Mouse (Mus musculus) common myeloid progenitor, adult 5-6 weeks (primary cell): Measurements from ENCODE around the gene Rgmb. TPM values are rescaled to one million over a fixed set of nuclear protein-coding genes. Genes with fewer than 3 reads are reported as not detected.

Experiments used
- ATAC-seq: replicated peaks from 2 replicates; pipeline ENCODE4 v1.8.0; 2016; ENCODE audit warnings: low read depth, mild to moderate bottlenecking, moderate TSS enrichment, inconsistent platforms; ENCODE audit not compliant: poor library complexity, severe bottlenecking
- total RNA-seq: library from RNA; stranded (forward); fragments of 200-1000, 187-1606 nt; gene quantifications from 2 replicates; pipeline ENCODE4 v1.2.3, GENCODE M21; 2017

Gene Rgmb
- total RNA-seq, 1 experiment from 2014 or later = not detected

DNA sequence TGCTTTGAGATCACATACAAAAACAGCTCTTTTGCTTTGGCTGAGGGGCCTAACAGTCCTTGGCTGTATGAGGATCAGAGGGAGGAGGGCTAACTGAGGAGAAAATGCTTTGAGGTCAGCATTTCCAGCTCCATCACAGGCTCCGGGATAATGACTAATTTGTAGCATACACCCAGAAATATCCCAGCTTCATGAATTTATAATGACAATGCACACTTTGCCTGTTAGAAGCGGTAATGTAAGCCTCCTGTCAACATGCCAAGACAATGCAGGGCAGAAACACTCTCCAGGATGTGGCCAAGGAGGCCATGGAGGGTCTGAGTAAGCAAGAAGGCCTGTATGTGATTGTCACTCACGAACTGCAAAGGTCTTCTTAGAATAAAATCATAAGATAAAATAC lies 7.0 kb downstream of the Rgmb start:
- no peak for ATAC-seq

DNA sequence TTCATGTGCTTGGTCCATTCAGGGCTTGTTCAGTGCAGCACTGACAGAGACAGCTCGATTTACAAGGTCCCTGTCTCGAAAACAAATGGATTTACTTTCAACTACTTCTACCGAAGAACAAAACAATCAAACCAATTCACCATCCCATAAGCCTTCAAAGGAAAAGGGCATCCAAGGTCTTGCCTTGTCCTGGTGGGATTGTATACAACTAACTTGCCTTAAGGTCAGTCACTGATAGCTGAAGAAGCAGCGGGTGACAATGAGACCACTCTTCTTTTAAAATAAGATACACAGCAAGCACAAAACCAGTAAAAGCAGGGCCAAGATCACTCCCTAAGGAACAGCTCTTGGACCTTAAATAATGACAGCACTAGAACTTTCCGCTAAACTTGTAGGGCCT lies 7.6 kb downstream of the Rgmb start:
- no peak for ATAC-seq

GRCm38 (mm10) chr17:15822376-15822775 lies 8.5 kb downstream of the Rgmb start:
- no peak for ATAC-seq

GRCm38 (mm10) chr17:15821706-15822105 lies 9.1 kb downstream of the Rgmb start:
- no peak for ATAC-seq

DNA sequence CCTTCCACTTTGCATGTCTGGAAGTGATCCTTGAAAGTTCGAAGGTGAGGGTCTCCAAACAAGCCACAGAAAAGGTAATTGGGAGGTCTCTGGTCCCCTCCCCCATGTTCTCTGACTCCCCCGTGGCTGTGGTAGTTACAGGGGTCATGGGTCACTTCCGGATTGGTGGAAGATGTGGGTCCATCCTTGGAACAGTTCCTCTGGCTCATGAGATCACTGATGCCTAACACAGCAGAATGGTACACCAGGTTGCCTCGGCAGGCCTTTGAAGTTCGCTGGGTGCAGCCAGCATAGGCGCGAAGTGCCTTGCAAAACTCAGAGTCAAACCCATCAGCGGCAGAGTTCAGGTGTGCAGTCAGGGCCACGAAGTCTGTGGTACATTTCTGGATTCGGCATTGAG lies 10.1 kb downstream of the Rgmb start:
- no peak for ATAC-seq

DNA sequence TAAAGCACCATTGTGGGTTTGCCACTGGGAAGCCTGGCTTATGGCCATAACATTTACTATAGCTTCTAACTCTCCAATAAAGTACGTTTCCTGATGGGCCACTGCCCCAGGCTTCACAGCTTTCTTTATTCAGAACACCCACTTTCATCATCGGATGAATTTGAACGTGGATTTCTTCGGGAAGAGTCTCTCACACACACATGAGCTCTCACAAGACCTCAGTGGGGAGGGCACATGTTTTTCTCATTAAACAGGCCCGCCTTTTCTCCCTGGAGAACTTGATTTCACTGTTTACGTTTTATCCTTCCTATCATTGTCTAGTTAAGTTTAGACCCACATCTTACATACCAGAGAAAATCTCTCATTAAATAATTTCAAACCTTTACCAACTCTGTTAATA lies 10.7 kb downstream of the Rgmb start:
- no peak for ATAC-seq

GRCm38 (mm10) chr17:15818372-15818771 lies 12.5 kb downstream of the Rgmb start:
- no peak for ATAC-seq

DNA sequence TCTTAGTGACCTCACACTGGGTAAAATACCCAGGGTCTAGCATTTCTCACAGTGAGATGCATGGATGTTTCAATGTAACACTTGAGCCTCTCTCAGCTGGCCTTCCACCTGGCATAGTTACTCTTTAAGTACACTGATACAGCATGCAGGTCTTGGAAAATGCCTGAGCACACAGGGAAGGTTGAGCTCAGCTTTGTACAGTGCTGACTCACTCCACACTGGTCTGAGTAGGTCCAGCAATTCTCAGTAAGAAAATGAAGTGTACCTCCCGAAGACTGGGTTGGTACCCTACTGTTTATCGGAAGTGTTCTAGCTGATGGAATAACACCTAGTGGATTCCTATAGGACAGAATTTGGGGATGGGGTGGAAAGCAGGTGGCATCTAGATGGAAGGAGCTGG lies 13.2 kb downstream of the Rgmb start:
- ATAC-seq = no peak

- no peak for ATAC-seq
Measured at GRCm38 (mm10) chr17:15817096-15817450, 13.8 kb downstream of the Rgmb start.

DNA sequence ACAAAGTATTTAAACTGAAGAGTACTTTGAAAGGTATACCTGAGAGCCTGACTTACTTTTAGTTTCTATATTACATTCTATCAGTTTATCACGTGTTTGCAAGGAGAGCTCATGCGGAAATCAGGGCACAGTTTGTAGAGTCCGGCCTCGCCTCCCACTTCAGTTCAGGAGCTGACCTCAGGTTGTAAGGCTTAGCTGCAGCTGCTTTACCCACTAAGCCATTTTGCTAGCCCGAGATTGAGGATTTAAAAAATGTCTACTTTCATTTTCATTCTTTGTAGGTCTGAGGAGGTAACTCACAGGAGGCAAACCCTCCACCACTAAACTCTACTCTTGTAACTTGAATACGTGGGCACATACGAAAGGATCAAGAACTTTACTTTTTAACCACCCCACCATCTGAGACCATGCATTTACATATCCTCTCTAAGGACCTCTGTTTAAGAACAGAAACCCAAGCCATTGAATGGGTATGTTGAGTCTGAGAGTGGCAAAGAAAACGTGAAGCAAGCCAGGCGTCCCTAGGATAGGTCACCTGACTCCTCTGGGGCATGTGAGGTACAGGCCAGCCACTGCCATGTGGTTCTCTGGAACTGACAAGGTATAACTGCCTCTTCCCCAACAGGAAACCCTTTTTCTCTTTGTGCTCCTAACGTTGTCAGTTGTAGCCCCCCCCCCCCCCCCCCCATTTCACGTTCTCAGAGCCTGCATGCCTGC lies 14.3 kb downstream of the Rgmb start:
- ATAC-seq = no peak

- ATAC-seq = no peak
Measured at GRCm38 (mm10) chr17:15815312-15816018, 15.4 kb downstream of the Rgmb start.

GRCm38 (mm10) chr17:15813658-15814212 lies 17.1 kb downstream of the Rgmb start:
- ATAC-seq = no peak

DNA sequence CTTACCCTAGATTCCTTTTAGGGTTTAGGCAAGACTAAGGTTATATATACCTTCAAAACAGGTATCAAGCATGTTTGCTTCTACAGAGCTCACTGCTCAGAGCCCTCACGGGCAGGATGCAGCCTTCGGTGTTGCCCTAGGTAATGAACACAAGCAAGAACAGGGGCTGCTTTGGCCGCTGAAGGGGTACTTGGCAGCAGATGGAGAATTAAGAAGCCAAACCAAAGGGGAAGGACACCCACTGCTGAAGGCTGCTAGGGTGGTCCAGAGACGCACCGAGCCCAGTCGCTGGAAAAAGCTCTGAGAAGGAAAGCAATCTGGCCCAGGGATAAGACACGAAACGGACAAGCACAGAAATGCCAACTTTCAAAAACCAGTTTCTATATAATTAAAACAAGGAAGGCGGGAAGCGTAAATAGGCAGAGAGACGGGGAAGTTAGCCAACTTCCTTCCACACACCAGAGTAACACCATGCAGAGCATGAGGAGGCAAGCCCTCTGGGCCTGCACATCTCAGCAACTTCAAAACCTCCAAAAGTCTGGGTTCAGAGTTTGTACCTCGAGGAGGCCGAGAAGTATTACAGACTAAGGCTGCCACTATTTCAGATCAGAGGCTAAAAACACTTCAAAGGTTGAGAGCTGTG lies 18.6 kb downstream of the Rgmb start:
- ATAC-seq = no peak

DNA sequence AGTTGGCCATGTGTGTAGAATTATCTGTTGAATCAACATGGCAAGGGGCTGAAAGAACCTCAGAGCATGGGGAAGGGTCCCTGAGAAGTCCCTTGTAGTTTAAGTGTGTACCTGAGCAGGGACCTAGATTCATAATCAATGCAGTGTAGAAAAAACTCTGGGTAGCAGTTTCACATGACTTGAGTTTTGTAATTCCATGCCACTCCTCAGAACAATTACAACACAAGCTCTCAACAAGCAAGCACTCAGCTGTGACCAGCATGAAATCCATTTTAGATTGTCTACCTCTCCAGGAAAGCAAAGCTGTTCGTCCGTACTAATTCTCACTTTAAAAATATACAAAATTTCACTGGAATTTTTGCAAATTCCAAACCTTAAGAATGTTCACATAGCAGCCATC lies 20.9 kb downstream of the Rgmb start:
- ATAC-seq = no peak

DNA sequence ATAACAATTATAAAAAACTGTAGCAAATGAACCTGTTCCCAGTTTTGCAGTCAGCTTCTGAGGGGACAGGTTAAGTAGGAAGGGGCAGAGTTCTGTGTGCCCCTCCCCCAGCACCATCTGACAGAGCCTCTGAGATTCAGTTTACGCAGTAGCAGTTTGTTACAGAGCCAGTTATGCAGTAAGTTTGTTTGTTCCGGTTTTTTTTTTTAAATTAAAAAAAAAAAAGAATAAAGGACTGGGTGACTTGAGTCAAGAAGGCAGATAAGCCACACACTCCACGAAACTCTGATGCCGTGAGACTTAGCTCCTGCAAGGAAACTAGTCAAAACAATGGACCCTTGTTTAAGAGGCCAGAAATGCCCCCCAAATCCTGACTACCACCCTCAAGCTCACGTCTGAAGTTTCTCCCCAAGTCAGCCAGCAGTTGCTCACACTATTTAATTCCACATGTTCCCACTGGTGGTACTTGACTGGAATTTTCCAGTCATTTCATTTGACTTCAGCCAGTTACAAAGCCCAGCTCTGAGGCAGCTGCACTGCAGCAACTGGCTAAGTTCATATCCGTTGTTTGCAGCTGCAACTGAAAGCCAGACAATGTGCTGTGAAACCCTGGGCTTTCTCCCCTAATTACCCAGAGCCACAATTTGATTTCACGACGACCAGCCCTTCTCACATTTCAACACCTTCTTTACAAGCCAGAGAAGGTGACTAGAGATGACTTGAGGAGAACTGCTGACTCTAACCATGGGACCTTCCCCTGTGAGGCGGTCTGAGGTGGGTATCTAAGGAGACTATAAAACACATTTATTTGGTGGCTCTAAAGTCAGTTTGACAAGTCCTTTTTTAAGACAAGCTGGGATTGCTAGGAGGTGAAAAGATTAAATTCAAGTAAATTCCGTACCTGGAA lies 22.1 kb downstream of the Rgmb start:
- 0 out of 2 replicates have a peak, but pooled peaks have one; percentile 12 for ATAC-seq

GRCm38 (mm10) chr17:15808015-15808414 lies 22.8 kb downstream of the Rgmb start:
- no peak for ATAC-seq

DNA sequence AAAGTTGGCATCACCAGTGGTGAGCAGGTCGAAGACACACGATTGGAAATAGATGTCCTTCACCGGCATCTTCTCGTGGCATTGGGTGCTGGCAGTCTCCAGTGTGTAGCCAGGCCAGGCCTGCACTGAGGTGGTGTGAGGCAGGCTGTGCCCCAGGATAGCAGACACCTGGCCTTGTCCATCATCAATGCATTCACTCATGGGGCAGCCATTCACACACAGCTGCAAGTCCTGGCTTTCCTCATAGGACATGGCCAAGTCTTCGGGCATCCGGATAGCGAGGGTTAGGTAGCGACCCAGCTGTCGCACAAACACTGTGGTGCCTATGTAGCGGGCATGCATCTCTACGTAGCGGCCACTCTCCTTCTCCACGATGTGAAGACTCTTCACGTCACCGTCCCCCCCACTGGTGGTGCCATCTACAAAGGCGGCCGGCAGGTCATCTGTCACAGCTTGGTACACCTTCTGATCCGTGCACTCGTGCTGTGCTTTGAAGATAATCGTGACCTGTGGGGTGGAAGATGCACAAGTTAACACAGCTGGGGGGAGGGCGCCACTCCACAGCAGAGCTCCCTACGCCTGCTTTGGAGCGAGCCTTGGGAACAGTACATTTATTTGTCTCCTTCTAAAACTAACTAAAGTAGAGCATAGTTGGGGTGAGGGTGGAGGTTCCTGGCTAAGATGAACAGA lies 23.4 kb downstream of the Rgmb start:
- no peak for ATAC-seq

DNA sequence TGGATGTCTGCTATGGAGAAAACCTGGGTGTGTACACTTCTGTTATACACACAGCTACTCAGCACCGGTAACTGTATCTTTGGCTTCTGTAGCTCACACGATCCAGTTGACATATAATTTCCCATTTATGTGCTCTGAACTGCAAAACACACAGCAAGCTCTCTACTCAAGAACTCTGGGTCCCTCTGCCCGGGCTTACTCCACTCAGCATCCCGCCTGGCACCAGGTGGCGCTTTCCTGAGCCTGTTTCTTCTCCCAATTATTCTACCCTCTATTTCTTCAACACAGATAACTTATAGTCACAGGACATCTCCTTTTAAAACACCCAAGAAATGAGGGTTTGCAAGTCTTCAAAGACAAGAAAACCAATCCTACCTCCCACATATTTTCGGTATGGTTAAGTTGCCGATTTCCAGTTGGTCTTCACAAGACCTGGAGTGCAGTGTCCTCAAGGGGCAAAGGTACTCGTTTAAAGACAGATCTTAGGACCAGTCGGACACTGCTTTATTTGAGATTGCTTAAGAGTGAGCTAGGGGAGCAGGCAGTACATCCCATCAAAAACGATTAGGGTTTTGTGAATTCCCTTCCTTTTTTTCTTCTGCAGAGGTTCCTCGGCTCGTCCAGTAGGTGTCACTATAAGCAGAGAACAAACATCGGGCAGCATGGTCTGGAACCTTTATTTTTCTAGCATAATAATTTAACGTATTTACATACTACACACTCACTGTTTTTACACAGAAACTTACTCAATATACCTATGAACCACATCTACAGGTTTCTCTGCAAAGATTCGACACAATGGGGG lies 26.6 kb downstream of the Rgmb start:
- peak; percentile 83 for ATAC-seq
